Mouse (Mus musculus) megakaryocyte, embryonic 14.5 days (primary cell): ENCODE data around the gene Gm8947.

ENCODE experiments used
- FLI1 ChIP-seq: IDR thresholded peaks from 2 replicates; pipeline ENCODE4 v1.6.1; 2012; ENCODE audit warnings: low read length, inconsistent platforms, mixed read lengths
- GATA1 ChIP-seq: IDR thresholded peaks from 3 replicates; pipeline ENCODE4 v1.6.1; 2012; ENCODE audit warnings: mixed read lengths, low read length, inconsistent platforms, borderline replicate concordance

DNA sequence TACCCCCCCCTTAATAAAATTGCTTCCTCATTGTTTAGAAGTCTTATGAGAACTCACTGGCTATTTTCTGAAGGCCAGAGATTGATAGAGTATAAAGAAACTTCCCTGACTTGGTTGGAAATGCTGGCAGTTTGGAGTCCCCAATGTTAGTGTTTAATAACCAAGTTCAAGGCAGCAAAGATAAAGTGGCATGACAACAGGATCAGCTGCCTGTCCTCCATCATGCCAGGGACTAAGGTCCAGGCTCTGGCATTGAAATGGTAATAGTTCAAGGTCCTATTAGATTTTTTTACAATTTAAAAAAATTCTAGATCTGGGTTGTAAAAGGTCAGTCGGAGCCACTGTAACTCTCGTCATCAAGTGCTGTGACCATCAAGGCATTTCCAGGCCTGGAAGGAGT lies 41.1 kb upstream of the Gm8947 start:
- TF ChIP-seq GATA1 = no peak
- TF ChIP-seq FLI1 = no peak
